Comparison of ENCODE assay signal across 27 mouse cellular contexts in genomic region chr12:73447172-73447571, GRCm38 (mm10).
"Had no signal": no experiment of that assay in that cellular context is flagged by ENCODE, and none has a peak within 500 bp of the region (broad histone marks: within the 10 kb centered on the region; RNA-seq: fewer than 3 reads in every experiment).

No protein-coding gene starts in this region.

- DNase-seq: gastrocnemius, adult 2 months; gastrocnemius, postnatal 10 days; gastrocnemius, postnatal 25 days; heart, adult 2 months; heart, postnatal 4 days; kidney, adult 18-20 months; kidney, adult 9 months; kidney, postnatal 25 days; liver; liver, embryonic 13.5 days had no signal

- H3K4me2 ChIP-seq: heart, embryonic 11.5 days; heart, embryonic 13.5 days; heart, embryonic 15.5 days; hindbrain, embryonic 12.5 days; hindbrain, embryonic 14.5 days; intestine, embryonic 15.5 days; limb, embryonic 12.5 days; liver, embryonic 11.5 days; liver, embryonic 13.5 days; liver, embryonic 15.5 days had no signal

- H3K9ac ChIP-seq: heart, embryonic 13.5 days; heart, embryonic 15.5 days; hindbrain, embryonic 12.5 days; hindbrain, embryonic 14.5 days; intestine, embryonic 15.5 days; limb, embryonic 12.5 days; liver, embryonic 13.5 days; liver, embryonic 15.5 days had no signal

- H3K4me1 ChIP-seq: liver, embryonic 13.5 days; liver, embryonic 15.5 days had no signal

- H3K27ac ChIP-seq: gastrocnemius, adult 2 months; heart, adult 2 months; heart, embryonic 13.5 days; heart, embryonic 15.5 days; hindbrain, embryonic 10.5 days; hindbrain, embryonic 12.5 days; hindbrain, embryonic 14.5 days; intestine, embryonic 15.5 days; kidney, postnatal 0 days; layer of hippocampus, adult 2 months; left cerebral cortex, adult 2 months; limb, embryonic 10.5 days; limb, embryonic 12.5 days; liver, embryonic 13.5 days; liver, embryonic 15.5 days had no signal

- H3K27me3 ChIP-seq: heart, embryonic 13.5 days; heart, embryonic 15.5 days; hindbrain, embryonic 12.5 days had no signal

- H3K9me3 ChIP-seq: heart, embryonic 15.5 days; hindbrain, embryonic 10.5 days; hindbrain, embryonic 12.5 days; intestine, embryonic 15.5 days; limb, embryonic 10.5 days; limb, embryonic 12.5 days; liver, embryonic 13.5 days; liver, embryonic 15.5 days had no signal

- ATAC-seq: hindbrain, embryonic 16.5 days; inflammation-experienced regulatory T-cells, adult 6 months; intestine, embryonic 15.5 days; intestine, postnatal 0 days had no signal

- H3K36me3 ChIP-seq: heart, embryonic 13.5 days; heart, embryonic 15.5 days; hindbrain, embryonic 10.5 days; hindbrain, embryonic 12.5 days; intestine, embryonic 15.5 days; limb, embryonic 10.5 days; limb, embryonic 12.5 days; liver, embryonic 13.5 days; liver, embryonic 15.5 days had no signal

- H3K4me3 ChIP-seq: gastrocnemius, adult 2 months; heart, adult 2 months; heart, embryonic 13.5 days; heart, embryonic 15.5 days; hindbrain, embryonic 10.5 days; hindbrain, embryonic 12.5 days; intestine, embryonic 15.5 days; layer of hippocampus, adult 2 months; left cerebral cortex, adult 2 months; limb, embryonic 10.5 days; limb, embryonic 12.5 days; liver, embryonic 13.5 days; liver, embryonic 15.5 days had no signal
